Mouse (Mus musculus): Measurements from ENCODE around the gene Pla2g4e.

DNA sequence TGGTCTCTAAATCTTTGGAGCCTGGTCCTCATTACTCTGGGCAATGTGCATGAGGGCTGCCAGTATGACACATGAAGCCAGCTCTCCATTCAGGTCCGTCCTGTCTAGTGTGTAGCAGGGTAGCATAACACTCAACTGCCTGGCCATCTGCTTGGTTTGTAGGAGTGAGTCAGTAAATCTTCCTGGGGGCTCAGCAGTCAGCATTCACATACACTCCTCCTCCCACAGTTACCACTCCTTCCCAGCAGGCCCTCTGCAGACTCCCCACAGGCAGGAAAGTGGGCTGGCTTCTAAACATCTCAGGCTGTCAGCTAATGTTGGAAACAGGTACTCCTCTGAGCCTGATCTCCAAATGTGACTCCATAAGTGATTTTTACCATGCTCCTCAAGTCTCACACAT, 121.0 kb downstream of the Pla2g4e start:
- TF ChIP-seq CTCF (IDR thresholded peaks at IDR 0.05; ENCODE audit: low read depth) (no peak), EP300 (IDR thresholded peaks at IDR 0.05; ENCODE audit: low read depth) (no peak)
